Mouse (Mus musculus): ENCODE measurements around the gene Elmo3. TPM values are rescaled to one million over a fixed set of nuclear protein-coding genes. Genes with fewer than 3 reads are reported as not detected.

The Elmo3 gene
- polyA plus RNA-seq (2017; shearing (Covaris generic)): 5.1 TPM

GRCm38 (mm10) chr8:105305211-105306145, at the start of gene Elmo3:
Elmo3 (plus strand) TSS chr8:105305601.

GRCm38 (mm10) chr8:105264024-105264982, 41.1 kb upstream of the Elmo3 start, which contains the start of the genes Tradd and Fbxl8:
Tradd (minus strand) TSS chr8:105264609.
Fbxl8 (plus strand) TSS chr8:105264648.

GRCm38 (mm10) chr8:105269461-105269947, 35.9 kb upstream of the Elmo3 start, which contains the start of gene Hsf4:
Hsf4 (plus strand) TSS chr8:105269801.

GRCm38 (mm10) chr8:105275840-105276239, 29.6 kb upstream of the Elmo3 start, which contains the start of gene Nol3:
Nol3 (plus strand) TSS chr8:105276140.

GRCm38 (mm10) chr8:105289805-105290460, 15.5 kb upstream of the Elmo3 start, which contains the start of gene 4931428F04Rik:
4931428F04Rik (minus strand) TSS chr8:105289864.

GRCm38 (mm10) chr8:105295895-105296573, 9.4 kb upstream of the Elmo3 start, which contains the start of gene Exoc3l:
Exoc3l (minus strand) TSS chr8:105296101.

GRCm38 (mm10) chr8:105297511-105298192, 7.7 kb upstream of the Elmo3 start, which contains the start of gene E2f4:
E2f4 (plus strand) TSS chr8:105297663.

GRCm38 (mm10) chr8:105326141-105326672, 20.8 kb downstream of the Elmo3 start, which contains the start of the genes Lrrc29 and Tmem208:
Lrrc29 (minus strand) TSS chr8:105326278.
Tmem208 (plus strand) TSS chr8:105326354.

GRCm38 (mm10) chr8:105347428-105348221, 42.2 kb downstream of the Elmo3 start, which contains the start of gene Fhod1:
Fhod1 (minus strand) TSS chr8:105347953.

GRCm38 (mm10) chr8:105348450-105349095, 43.2 kb downstream of the Elmo3 start, which contains the start of gene Slc9a5:
Slc9a5 (plus strand) TSS chr8:105348843.

Other genes starting within 250 kb of the Elmo3 start
- gene Ces3b, start 221.8 kb upstream of the Elmo3 start, polyA plus RNA-seq (2017; shearing (Covaris generic)): not detected
- not detected for gene Ces4a, start 173.8 kb upstream of the Elmo3 start, polyA plus RNA-seq (2017; shearing (Covaris generic))
- gene Cbfb, start 134.9 kb upstream of the Elmo3 start, polyA plus RNA-seq (2017; shearing (Covaris generic)): 91.0 TPM
- 19.4 TPM for gene D230025D16Rik, start 80.5 kb upstream of the Elmo3 start, polyA plus RNA-seq (2017; shearing (Covaris generic))
- 0.67 TPM for gene B3gnt9, start 50.4 kb upstream of the Elmo3 start, polyA plus RNA-seq (2017; shearing (Covaris generic))
- 46.7 TPM for gene Tradd, start 41.0 kb upstream of the Elmo3 start, polyA plus RNA-seq (2017; shearing (Covaris generic))
- 9.4 TPM for gene Fbxl8, start 41.0 kb upstream of the Elmo3 start, polyA plus RNA-seq (2017; shearing (Covaris generic))
- gene Hsf4, start 35.8 kb upstream of the Elmo3 start, polyA plus RNA-seq (2017; shearing (Covaris generic)): 2.4 TPM
- not detected for gene Nol3, start 29.5 kb upstream of the Elmo3 start, polyA plus RNA-seq (2017; shearing (Covaris generic))
- gene 4931428F04Rik, start 15.7 kb upstream of the Elmo3 start, polyA plus RNA-seq (2017; shearing (Covaris generic)): 2.6 TPM
- gene Exoc3l, start 9.5 kb upstream of the Elmo3 start, polyA plus RNA-seq (2017; shearing (Covaris generic)): 1.3 TPM
- 134 TPM for gene E2f4, start 7.9 kb upstream of the Elmo3 start, polyA plus RNA-seq (2017; shearing (Covaris generic))
- 1.1 TPM for gene Lrrc29, start 20.7 kb downstream of the Elmo3 start, polyA plus RNA-seq (2017; shearing (Covaris generic))
- gene Tmem208, start 20.8 kb downstream of the Elmo3 start, polyA plus RNA-seq (2017; shearing (Covaris generic)): 54.6 TPM
- 0.79 TPM for gene Fhod1, start 42.4 kb downstream of the Elmo3 start, polyA plus RNA-seq (2017; shearing (Covaris generic))
- 0.12 TPM for gene Slc9a5, start 43.2 kb downstream of the Elmo3 start, polyA plus RNA-seq (2017; shearing (Covaris generic))
- gene Plekhg4, start 67.7 kb downstream of the Elmo3 start, polyA plus RNA-seq (2017; shearing (Covaris generic)): not detected
- not detected for gene Kctd19, start 107.9 kb downstream of the Elmo3 start, polyA plus RNA-seq (2017; shearing (Covaris generic))
- not detected for gene Lrrc36, start 108.0 kb downstream of the Elmo3 start, polyA plus RNA-seq (2017; shearing (Covaris generic))
- gene Tppp3, start 165.9 kb downstream of the Elmo3 start, polyA plus RNA-seq (2017; shearing (Covaris generic)): 1.8 TPM
- gene Zdhhc1, start 191.3 kb downstream of the Elmo3 start, polyA plus RNA-seq (2017; shearing (Covaris generic)): 9.3 TPM
- gene Hsd11b2, start 213.2 kb downstream of the Elmo3 start, polyA plus RNA-seq (2017; shearing (Covaris generic)): 0.74 TPM